Mouse (Mus musculus) natural killer cell, adult 2 months (primary cell): ENCODE data around the gene Agfg2.
"Not testable (repeated sequence)": the region's sequence is repeated elsewhere in the genome, so short reads cannot be mapped to it uniquely, and the experiment has no call there.

Source experiments
- DNase-seq, 2 experiments: peaks; one replicate each; pipeline ENCODE4 v3.0.0; 2022; ENCODE audit warnings: low spot score in 2 of 2

The Agfg2 gene

GRCm38 (mm10) chr5:137645091-137645651 is 39.4 kb downstream of the Agfg2 start:
- DNase-seq, result peak; percentile 24 to 58

DNA sequence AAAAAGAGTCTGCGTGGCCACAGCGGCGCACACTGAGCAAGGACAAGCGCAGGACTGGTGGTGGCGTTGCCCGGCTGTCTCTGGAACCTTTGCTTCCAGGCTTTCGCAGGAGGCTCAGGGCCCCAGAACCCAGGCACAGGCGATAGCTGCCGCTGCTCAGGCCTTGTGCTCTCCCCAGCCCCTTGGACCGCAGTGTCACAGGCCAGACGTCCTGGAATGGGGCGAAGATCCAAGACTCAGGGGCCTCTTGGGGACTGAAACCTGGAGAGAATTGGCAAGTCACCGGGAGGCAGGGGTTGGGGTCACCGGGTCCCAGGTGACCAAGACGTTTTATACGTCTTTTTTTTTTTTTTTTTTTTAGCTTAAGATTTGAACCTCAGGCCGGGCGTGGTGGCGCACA is 40.0 kb downstream of the Agfg2 start:
- no peak for DNase-seq

- no peak for DNase-seq
Measured at GRCm38 (mm10) chr5:137642886-137643285, 41.6 kb downstream of the Agfg2 start.

DNA sequence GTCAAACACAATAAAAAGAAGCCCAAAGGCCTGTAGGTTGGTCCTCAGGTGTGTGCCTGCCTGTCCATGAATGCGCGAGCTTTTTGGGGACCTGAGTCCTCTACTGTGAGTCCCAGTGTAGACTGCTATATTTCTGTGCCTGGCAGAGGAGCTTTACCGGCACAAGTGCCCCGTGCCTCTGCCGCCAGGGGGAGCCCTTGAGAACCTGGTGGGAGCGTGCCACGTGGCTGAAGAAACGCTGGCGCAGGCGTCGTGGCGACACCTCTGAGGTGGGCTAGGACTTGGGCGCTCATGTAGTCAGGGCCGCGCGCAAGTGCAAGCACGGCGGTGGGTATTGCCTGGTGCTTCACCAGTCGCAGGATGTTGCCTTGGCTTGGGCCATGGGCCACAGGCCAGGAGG is 43.5 kb downstream of the Agfg2 start, which contains the start of gene Sap25:
Sap25 (plus strand) TSS at position 281 of the 400 bp plus-strand sequence.
- peak; percentile 18 to 29 for DNase-seq

- DNase-seq, result no peak
Measured at GRCm38 (mm10) chr5:137639472-137639871, 45.1 kb downstream of the Agfg2 start.

DNA sequence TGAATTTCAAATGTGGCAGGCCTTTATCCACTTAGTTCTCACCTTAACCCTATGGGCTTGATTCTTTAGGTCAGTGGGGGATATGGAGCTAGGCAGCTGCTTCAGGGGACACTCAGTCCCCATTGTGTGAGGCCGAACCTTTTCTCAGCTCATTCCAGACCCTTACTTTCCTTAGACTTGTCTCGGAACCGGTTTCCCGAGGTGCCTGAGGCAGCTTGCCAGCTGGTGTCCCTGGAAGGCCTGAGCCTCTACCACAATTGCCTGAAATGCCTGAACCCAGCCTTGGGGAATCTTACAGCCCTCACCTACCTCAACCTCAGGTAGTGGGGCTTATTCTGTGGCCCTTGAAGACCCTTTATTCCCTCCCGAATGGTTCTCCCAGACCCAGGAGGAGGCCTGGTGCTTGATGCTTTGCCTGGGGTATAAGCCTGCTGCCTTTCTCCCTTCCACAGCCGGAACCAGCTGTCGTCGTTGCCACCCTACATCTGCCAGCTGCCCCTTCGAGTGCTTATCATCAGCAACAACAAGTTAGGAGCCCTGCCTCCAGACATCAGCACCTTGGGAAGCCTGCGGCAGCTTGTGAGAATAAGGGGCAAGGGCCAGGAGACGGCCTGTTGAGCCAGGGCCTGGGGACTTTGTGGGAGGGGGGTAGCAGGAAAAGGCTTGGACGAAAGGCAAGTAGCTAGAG is 51.0 kb downstream of the Agfg2 start:
- no peak for DNase-seq

- DNase-seq, result peak; percentile 61 to 78
Measured at GRCm38 (mm10) chr5:137631591-137631990, 52.9 kb downstream of the Agfg2 start.

GRCm38 (mm10) chr5:137631171-137631570 is 53.4 kb downstream of the Agfg2 start:
- peak; percentile 81 to 82 for DNase-seq

DNA sequence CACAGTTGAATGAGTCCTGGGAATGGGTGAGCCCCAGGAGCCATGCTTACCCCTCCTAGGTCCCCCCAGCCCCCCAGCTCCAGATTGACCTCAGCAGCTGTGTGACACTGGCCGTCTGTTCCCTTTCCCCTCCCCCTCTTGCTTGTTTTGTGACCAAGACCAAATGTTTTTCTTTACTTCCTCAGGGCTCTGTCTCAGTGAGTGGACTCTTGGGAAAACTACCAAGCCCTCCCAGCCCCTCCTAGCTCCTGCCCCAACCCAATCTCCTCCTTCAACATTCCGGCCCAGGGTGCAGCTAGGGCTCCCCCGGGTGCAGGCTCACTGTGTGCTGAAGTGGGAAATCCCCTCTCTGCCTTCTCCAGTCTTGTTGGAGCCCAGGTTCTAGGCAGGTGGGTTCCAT is 53.9 kb downstream of the Agfg2 start:
- peak; percentile 15 to 18 for DNase-seq

- peak; percentile 23 to 28 for DNase-seq
Measured at GRCm38 (mm10) chr5:137629906-137630545, 54.5 kb downstream of the Agfg2 start.

DNA sequence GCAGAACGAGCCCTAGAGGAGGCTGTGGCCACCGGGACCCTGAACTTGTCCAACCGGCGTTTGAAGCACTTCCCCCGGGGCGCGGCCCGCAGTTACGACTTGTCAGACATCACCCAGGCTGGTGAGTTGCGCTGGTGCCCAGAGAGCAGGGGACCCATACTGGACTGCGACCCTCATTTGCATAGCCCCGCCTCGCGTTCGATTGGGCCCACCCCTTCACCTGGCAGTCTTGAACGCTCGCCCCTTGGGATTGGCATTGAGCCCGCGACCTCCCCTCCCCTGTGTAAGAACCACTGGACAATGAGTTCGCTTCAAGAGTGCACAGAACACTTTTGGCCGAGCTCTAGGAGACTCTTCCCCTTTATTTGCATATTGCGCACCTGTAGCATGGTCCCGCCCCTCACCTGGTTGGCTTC is 55.2 kb downstream of the Agfg2 start:
- DNase-seq, result no peak

- DNase-seq, result peak; percentile 99 to 100
Measured at GRCm38 (mm10) chr5:137628498-137629305, 55.8 kb downstream of the Agfg2 start, which contains the start of the genes Fbxo24, Lrch4 and Gm20605. Fbxo24 (minus strand) TSS chr5:137629002. Lrch4 (plus strand) TSS chr5:137629121. Gm20605 (plus strand) TSS chr5:137629175.

- peak in 1 of 2 experiments; percentile 10 for DNase-seq
Measured at GRCm38 (mm10) chr5:137627991-137628390, 56.5 kb downstream of the Agfg2 start.

DNA sequence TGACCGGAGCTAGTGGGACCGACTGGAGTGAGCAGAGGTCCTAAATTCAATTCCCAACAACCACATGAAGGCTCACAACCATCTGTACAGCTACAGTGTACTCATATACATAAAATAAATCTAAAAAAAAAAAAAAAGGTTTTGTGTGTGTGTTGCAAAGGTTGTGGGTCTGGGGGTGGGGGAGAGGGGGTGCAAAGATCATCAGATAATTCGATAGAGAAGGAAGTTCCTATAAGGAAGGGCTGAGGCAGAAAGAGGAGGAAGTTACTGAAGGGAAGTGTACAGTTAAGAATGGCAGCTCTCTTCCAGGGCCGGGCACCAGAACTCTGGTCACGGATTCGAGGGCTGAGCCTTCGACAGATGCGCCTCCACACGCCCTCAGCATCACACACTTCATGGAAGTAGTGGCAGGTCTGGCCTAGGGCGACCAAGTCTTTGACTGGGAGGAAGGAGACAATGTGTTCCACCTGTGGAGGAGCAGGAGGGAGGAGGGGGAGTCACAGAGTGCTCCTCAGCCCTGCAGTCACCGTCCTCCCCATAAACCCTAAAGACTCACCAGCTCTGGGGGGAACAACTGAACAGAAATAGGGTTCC is 60.5 kb downstream of the Agfg2 start:
- DNase-seq, result no peak

DNA sequence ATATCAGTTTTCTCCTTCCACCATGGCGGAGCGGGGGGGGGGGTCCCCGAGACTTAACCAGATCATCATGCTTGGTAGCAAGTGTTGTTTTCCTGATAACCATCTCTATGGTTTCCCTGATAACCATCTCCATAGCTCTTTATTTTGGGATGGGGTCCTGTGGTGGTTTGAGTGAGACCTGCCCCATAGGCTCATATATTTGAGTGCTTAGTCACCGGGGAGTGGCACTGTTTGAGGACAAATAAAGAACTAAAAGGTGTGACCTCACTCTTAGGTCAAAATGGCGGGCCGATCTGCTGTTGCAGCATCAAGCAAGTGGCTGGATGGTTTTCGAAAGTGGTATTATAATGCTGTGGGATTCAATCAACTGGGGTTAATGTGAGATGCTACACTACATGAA is 69.2 kb downstream of the Agfg2 start:
- no peak for DNase-seq

DNA sequence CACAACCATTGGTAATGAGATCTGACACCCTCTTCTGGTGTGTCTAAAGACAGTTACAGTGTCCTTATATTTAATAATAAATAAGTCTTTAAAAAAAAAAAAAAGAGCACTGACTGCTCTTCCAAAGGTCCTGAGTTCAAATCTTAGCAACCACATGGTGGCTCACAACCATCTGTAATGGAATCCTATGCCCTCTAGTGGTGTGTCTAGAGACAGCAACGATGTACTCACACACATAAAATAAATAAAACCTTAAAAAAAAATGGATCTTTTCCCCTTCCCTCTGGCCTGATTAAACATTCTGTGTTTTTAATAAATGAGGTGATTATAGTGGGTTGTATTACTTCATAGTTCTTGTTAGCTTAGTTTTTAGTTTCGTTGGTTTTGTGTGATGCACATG is 69.6 kb downstream of the Agfg2 start:
- DNase-seq, result not testable (repeated sequence)

DNA sequence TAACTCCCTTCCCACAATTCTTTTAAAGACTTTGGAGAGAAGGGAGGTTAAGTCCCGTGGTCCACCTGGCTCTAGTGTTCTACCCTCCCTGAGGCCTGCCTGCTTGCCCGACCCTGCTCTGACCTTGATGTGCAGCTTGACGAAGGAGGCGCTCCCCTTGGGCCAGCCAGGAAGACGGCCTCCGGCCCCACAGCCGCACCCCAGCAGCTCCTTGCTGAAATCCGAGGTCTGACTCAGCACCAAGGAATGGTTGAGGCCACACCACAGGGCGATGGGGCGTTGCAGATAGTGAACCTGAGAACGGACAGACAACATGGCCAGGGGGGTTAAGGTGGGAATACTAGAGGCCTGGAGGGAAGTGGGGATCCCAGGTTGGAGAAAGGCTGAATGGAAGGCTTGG is 71.0 kb downstream of the Agfg2 start, which contains the start of gene Pcolce:
Pcolce (minus strand) TSS at position 235 of the 400 bp plus-strand sequence.
- DNase-seq, result no peak

- no peak for DNase-seq
Measured at GRCm38 (mm10) chr5:137613076-137613475, 71.5 kb downstream of the Agfg2 start.

DNA sequence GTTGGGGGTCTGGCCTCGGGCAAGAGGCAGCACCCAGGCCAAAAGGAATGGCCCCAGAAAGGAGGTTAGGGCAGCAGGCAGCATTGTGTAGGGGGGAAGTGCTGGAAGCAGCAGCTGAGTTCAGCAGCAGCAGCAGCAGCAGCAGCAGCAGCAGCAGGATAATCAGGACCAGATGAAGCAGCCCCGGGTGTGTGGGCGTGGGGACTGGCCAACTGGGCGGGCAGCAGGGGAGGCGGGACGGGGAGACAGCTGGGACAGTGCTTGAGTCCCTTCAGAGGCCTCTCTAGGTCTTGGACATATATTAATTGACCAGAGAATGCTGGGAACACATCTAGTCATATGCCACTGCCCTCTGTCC is 73.3 kb downstream of the Agfg2 start:
- no peak for DNase-seq

DNA sequence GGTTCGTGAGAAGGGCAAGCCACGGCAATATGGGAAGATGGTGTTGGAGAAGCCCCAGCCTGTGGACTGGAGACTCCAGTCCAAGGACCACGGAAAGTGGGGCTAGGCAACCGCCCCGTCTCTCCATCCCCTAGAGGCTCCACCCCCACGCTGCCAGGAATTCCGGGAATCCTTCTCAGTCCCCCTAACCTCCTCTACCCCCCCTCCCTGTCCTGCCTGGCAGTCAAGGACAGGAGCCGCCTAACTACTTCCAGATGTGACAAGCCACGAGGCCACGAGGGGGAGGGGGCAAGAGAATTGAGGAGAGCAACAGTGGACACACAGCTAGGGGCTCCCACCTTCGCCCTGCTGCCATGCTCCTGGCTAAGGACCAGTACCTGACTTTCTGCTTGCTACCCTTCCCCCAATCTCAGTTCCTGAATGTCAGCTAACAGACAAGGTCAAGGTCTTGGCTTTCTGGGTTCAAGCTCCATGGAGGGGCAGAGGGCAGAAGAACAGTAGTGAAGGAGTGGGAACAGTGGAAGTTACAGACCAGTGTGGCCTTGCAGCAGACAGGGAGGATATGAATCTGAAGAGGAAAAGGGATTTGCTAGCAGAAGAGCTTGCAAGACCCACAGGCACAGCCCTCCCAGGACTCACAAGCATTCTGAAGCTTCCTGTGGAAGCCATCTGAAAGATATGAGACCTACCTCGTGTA is 73.8 kb downstream of the Agfg2 start:
- no peak for DNase-seq

DNA sequence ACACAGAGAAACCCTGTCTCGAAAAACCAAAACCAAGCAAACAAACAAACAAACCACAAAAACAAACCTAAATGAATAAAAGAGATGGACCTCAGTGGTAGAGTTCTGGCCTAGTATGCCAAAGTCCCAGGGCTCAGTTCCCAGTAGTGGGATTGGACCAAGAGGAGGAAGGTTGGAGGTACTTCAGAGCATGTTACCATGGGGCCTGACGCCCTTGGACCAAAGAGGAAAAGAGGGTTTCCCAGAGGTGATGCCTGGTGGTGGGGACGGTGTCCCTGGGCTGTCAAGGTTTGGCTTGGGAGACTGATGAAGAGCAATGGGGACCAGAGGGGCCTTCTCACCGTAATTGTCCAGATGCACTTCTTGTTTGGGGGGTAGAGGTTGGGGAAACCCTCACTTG is 74.5 kb downstream of the Agfg2 start:
- DNase-seq, result no peak
